Mouse (Mus musculus) kidney, adult 2 months (tissue): ENCODE measurements around the gene Fig4.

Experiments used
- CTCF ChIP-seq: fragments of 200-500 bp; conservative IDR thresholded peaks from 2 replicates; pipeline ENCODE4 v1.5.1; 2011; ENCODE audit warnings: low read depth, mild to moderate bottlenecking, control low read depth, low read length, moderate library complexity, mixed read lengths; ENCODE audit not compliant: insufficient read depth, insufficient read length
- POLR2A ChIP-seq: fragments of 200-500 bp; IDR thresholded peaks from one replicate; pipeline ENCODE4 v1.6.1; 2011; ENCODE audit warnings: low read depth, low read length, control low read depth

- TF ChIP-seq POLR2A (no peak), CTCF (no peak)
These were observed 24.3 kb downstream of the Fig4 start for GRCm38 (mm10) chr10:41278808-41279207.
